Mouse (Mus musculus): Measurements from ENCODE around the gene Rap1a.

The Rap1a gene

DNA sequence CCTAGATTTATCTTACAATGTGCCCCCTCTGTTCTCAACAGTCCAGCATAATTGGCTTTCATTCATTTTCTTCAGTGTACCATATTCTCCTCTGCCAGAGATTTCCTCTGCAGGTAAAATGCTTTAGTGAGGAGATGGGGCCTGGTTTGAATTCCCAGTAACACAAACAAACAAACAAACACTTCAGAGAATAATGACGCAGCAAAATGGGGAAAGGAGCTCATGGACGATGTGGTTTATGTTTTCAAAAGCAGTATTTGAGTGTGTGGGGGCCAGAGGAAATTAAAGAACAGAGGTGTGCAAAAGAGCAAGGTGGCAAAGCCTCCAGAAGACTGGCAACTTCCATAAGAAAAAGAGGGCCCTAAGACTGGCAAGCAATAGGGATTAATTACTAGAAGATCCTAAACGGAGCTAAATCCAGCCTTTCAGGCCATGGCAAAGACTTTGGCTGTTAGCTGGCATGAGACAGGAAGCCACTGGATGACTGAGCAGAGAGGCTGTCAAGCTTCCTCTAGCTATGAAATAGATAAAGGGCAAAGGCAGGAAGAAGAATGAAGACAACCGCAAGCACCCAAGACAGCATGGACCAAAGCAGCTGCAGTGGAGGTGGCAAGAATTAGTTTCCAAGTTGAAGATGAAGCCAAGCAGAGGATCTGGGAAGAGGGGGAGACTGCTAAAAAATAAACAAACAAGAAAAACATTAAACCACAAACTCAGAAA lies 37.8 kb downstream of the Rap1a start:
- peak; percentile 39 for DNase-seq (ENCODE audit: low read depth, low spot score)

DNA sequence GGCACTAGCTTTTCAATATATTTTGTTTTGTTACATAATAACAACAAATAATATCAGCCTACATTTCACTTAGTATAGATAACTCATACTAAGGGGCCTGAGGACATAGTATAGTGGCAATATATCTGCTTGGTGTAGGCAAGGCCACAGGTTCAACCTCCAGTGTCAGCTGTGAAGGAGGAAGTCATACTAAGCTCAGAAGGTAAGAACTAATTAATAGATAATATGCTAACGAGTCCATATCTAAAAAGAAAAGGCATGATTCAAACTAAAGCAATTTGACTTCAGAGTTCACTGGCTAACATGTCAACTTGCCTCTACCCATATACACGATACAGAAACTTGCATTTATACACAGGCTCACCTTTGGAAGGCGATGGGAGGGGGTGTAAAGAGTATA lies 41.1 kb downstream of the Rap1a start:
- DNase-seq (ENCODE audit: low read depth, low spot score), result no peak

DNA sequence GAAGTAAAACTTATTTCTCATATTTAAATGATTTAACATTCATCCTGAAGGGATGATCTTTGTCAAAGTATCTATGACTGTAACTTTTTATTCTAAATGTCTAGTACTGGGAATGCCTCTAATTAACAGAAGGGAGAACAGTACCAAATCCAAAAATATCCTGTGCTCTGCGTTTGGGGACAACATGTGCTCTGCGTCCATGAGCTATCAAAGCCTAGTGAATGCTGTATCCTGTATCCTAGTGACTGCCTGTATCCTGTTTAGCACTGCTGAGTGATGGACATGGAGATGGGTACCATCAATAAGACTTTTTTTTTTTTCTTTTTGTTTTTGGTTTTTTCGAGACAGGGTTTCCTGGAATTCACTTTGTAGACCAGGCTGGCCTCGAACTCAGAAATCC lies 42.5 kb downstream of the Rap1a start:
- no peak for DNase-seq (ENCODE audit: low read depth, low spot score)

DNA sequence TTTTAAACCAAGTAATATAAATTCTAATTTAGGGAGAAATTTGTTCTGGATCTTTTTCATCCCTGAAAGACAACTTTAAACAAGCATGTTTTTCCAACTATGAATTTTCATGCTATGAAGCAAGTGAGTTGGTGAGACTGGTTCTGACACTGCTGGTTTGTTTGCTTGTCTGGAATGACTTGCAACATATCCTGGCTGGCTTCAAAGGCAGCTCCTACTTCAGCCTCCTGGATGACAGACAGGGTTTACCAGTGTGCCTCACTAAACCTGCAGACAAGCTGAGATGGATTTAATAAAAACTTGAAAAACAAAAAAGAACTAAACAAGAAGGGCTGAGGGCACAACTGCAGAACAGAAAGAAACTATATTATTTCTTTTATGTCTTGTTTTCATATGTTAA lies 43.0 kb downstream of the Rap1a start:
- no peak for DNase-seq (ENCODE audit: low read depth, low spot score)

DNA sequence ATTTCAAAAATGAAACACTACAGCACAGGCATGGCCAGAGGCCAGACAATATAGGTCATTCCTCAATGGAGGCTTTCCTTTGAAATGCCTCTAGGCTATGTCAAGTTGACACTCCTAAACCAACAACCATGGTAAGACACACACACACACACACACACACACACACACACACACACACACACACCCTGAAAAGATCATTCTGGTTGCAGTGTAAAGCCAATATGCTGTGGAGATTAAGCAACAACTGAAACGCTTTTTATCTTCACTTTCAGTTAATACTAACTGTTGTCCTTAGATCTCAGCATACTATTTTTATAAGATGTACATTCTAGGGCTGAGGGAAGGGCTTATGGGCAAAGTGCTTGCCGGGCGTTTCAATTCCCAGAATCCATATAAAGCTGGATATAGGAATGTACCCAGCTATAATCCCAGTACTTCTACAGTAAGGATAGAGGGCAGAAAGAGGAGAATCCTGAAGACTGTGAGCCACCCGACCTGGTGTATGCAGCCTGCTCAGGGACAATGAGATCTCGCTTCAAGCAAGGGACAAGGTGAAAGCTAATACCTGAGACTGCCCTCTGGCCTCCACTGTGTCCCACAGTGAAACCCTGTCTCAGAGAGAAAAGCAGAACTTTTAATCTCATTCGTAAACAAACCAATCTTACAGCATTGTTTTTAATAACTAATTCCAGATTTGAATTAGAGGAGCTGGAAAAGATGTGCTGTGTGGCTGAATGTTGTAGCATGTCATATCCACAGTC lies 43.6 kb downstream of the Rap1a start:
- no peak for DNase-seq (ENCODE audit: low read depth, low spot score)

DNA sequence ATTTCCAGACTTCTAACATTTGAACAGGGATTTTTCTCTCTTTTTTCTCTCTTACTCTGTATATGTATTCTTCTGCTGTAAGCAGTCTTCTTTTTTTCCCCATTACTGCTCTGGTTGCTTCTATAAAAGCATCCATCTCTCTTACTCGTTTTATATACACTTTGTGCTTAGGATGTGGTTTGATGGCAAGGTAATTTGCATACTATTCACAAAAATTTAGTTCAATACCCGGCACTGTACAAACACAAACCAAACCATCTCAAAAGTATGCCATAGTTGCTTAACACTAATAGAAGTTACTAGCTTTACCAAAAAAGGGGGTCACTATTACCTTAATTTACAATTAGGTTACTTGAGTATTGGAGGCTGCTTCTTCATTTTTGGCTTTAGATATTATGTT lies 44.6 kb downstream of the Rap1a start:
- no peak for DNase-seq (ENCODE audit: low read depth, low spot score)

DNA sequence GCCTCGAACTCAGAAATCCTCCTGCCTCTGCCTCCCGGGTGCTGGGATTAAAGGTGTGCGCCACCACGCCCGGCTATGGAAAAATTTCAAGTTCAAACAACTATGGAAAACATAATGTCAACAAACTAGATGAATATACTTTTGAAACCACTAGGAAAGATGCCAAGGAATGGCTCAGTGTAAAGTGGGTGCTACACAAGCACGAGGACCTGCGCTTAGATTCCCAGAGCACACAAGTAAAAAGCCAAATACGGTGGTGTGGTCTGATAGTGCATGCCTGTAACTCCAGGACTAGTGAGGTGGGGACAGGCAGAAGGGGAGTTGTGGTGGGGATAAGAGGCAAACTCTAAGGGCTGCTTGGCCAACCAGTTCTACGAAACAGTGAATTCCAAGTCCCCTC lies 46.0 kb downstream of the Rap1a start:
- DNase-seq (ENCODE audit: low read depth, low spot score), result no peak

DNA sequence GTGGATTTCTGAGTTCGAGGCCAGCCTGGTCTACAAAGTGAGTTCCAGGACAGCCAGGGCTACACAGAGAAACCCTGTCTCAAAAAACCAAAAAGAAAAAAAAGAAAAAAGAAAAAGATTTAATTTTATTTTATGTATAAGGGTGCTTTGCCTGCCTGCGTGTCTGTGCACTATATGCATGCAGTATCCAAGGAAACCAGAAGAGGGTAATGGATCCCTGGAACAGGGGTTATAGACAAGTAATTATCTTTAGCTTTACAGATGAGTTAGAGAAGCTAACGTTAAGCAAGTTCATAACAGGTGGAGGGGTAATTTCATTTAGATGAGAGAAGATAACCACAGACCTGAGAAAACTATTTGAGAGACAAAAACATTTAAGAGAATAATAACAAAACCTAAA lies 47.0 kb downstream of the Rap1a start:
- DNase-seq (ENCODE audit: low read depth, low spot score), result no peak

DNA sequence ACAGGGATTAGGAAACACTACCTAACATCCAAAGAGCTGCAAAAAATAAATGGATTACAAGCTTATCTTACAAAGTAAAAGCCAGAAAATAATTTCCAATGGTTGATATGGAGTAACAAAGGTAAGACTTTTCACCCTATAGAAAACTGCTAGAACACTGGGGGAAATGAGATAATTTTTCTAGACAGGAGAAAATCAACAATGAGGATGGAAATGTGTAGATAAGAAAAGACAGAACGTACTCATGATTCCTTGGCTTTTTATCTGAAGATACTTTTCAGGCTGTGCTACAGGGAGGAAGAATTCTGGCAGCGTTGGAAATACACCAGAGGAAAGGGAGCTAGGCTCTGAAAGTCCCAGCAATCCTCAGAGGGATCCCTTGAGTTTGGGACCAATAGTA lies 50.3 kb downstream of the Rap1a start:
- DNase-seq (ENCODE audit: low read depth, low spot score), result no peak

DNA sequence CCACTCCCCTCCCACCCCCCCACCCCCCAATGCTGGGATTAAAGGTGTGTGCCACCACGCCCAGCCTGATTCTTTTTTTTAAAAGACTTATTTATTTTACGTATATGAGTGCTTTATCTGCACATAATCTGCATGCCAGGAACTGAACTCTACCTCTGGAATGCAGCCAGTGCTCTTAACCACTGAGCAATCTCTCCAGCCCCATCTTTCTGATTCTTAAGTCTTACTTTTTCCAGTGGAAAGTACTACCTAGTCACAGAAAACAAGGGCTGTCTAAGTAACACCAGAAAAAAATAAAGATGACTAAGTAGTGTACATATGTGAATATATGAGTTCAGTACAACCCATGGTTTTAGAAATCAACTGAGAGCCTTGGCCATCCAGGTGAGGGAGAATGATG lies 54.6 kb downstream of the Rap1a start:
- DNase-seq (ENCODE audit: low read depth, low spot score), result no peak

DNA sequence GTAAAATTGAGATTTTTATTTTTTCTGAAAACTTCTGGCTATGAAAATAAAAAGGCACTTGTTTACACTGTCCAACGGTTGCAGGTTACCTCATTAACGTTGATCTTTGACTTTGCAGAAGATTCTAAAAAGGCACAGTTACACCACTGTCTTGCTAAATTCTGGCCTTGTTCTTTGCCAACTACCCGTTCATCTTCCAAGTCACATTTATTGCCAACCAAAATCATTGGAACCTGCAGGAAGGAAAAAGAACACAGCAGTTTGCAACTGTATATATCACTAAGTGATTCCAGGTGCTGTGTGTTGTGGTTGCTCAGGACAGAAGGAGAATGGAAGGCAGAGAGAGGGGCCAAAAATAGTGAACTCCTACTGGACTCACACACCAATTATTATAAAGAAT lies 63.5 kb downstream of the Rap1a start:
- DNase-seq (ENCODE audit: low read depth, low spot score), result no peak

DNA sequence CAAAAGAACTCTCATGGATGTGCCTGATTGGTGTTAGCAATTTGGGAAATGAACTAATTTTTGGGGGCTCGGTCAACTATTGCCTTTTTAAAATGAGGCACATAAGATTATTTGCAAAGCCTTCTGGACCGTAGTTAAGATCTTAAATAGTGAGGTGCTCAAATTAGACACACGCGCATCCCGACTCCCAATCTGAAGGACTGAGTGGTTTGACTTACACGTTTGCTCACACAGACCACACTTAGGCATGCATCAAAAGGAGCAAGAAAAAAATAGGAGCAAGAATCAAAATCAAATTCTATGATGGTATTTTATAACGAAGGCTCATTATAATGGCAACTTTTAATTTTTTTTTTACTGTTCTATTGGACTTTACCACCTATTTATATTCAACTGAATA lies 64.1 kb downstream of the Rap1a start:
- DNase-seq (ENCODE audit: low read depth, low spot score), result no peak

DNA sequence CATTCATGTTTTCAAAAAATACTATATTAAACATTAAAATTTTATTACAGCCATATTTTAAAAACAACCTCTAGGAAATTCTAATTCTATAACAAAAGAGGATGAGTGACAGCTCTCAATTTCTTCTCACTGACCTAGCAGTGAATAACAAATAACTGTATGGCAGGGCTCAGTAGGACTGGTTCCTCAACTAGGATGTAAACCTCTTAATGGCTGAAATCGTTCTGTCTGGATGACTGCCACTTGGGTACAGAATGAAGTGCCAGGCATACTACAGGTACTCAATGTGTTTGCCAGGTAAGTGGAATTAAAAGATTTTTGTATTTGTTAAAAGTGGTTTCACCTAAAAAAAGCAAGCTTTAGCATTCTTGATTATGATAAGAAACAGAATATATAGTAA lies 65.0 kb downstream of the Rap1a start:
- no peak for DNase-seq (ENCODE audit: low read depth, low spot score)

DNA sequence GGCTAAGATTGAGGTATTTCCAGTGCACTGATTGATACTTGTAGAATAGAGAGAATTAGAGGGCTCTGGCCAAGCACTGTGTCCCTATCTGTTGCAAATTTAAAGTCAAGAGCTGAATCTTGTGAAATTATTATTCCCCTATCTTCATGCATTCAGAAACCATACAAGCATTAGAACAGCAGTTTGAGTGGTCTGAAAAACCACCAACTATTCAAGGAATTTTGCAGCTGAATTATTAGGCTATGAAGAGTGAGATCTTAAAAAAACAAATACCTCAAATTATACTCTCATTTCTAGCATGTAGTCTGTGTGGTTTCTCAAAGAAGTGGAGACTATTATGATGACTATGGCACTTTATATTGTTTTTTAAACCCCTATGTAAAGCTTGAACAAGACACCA lies 65.9 kb downstream of the Rap1a start:
- no peak for DNase-seq (ENCODE audit: low read depth, low spot score)

DNA sequence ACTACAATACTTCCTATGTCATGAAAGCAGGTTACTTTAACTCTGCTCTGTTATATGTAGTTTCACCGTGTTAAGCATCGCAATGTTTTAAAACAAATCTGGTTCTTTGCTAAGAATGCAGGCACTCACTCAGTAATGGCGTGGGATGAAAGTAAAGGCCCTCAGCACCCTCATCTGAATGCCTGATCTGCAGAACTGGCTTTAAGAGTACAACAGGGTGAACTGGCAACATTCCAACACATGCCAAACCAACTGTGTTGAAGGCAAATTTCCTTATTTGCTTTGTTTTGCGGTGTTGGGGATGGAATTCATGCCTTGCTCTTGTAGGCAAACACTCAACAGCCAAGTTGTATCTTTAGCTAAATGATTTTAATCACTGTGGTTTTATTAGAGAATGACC lies 67.6 kb downstream of the Rap1a start:
- DNase-seq (ENCODE audit: low read depth, low spot score), result no peak

DNA sequence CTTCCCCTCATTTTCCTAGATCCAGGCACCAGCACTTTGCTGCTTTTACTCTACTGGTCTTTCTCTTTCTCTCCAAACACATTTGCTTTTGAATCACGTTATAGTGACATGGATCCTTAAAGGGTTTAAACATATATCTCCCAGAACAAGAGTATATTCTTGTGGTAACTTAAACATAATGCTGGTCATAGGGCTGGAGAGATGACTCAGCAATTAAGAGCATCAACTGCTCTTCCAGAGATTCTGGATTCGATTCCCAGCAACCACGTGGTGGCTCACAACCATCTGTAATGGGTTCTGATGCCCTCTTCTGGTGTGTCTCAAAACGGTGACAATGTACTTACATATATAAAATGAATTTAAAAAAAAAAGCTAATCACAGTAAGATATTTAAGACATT lies 68.8 kb downstream of the Rap1a start:
- DNase-seq (ENCODE audit: low read depth, low spot score), result no peak

DNA sequence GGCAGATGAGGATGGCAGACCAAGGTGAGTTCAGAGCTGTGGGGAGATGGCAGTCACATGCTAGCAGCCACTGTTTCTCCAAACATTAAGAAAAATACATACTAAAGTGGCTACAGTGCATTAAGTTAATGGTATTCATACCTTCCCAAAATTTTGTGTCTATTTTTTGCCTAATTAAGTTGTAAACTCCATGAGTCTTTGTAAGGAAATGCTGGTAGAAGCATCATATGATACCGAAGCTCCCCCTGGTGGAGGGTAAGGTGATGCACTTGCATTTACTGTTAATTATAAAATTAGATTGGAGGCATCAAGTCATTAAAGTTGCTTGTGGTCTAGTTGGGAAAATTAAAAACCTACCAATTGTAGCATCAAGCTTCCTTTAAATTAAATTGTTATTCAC lies 75.1 kb downstream of the Rap1a start:
- peak; percentile 53 for DNase-seq (ENCODE audit: low read depth, low spot score)

DNA sequence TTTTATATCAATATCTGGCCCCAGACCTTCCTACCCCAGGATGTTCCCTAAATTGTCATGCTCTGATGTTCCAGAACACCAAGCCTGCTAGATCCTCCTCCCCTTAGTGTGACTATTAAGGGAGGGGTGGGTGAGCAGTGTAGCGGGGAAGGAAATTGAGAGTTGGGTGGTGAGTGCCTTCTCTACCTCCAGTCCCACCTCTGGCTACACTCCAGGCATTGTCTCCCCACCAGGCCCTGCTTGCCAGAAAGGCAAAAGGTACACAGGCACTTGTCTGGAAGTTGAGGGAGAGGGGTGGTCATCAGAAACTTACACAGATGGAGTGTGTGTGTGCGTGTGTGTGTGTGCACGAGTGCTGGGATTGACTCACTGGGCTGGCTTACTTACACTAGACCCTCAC lies 78.6 kb downstream of the Rap1a start:
- no peak for DNase-seq (ENCODE audit: low read depth, low spot score)

DNA sequence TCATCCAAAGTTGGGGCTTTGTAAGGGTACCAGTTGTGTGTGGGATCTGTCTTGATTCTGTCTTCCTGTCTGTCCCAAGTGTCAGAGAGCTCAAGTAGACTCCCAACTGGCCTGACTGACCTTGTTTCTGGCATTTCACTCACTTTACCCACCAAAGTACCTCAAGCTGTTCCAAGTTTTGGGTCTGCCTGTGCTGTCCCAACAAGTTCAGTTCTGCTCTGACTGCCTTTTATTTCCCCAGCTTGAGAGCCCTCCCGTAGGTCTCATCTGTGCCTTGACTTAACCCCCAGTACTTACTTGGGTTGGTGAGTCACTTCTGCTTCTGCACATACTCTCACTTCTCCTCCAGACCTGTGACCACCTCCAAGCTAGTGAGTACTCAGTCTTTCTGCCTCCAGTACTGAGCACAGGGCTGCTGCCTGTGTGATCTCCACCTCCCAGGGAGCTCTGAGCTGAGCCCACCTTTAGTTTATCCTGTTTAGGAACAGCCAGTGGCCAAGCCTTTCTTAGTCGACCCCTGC lies 79.4 kb downstream of the Rap1a start:
- no peak for DNase-seq (ENCODE audit: low read depth, low spot score)

DNA sequence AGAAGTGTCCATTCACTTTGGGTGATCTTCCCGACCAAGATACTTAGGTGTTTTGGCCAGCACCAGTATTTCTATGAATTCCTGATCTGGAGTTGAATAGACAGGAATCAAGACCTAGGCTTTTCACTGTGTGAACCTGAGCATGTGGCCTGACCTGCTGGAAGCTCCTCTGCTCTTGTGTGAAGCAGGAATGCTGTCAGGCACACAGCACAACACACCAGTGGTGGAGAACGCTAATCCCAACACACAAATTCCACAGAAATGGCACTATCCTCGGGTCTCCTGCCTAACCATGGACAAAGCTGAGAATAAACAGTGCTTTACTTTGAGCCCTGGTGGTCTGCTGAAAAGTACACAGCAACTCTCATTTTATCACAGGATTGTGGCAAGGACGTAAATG lies 80.6 kb downstream of the Rap1a start:
- DNase-seq (ENCODE audit: low read depth, low spot score), result no peak

DNA sequence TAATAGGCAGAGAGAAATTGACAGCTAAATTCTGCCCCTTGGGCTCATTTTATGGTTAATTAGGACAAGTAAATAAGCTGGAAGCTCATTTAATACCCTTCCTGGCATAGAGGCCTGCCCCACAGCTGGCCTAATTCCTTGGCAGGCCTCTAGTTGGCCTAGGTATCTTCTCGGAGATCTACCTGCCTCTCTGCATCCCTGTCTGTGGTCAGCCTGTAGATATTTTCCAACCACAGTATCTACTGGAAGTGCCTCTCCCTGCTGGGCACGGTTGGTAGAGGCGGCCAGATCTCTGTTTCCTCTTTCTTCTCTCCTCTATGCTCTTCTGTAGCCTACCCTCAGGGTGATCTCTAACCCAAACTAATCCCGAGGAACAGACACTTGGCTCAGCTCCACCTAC lies 81.2 kb downstream of the Rap1a start:
- no peak for DNase-seq (ENCODE audit: low read depth, low spot score)

DNA sequence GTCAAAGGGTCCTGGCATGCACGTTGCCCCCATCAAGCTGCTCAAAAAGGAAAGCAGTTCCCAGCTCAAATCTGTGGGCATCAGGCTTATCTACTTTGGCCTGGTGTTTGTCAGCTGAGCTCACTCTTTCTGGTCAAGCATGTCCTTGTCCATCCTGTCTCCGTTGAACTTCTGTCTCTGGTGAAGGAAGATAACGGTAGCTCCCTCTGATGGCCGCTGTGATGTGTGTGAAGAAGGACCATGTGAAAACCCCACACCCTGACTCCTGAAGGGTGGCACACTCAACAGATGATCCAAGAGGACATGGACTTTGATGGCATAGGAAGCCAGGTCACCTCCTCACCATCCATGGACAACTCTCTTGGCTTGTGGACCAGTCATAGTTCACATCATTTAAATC lies 82.4 kb downstream of the Rap1a start:
- no peak for DNase-seq (ENCODE audit: low read depth, low spot score)

DNA sequence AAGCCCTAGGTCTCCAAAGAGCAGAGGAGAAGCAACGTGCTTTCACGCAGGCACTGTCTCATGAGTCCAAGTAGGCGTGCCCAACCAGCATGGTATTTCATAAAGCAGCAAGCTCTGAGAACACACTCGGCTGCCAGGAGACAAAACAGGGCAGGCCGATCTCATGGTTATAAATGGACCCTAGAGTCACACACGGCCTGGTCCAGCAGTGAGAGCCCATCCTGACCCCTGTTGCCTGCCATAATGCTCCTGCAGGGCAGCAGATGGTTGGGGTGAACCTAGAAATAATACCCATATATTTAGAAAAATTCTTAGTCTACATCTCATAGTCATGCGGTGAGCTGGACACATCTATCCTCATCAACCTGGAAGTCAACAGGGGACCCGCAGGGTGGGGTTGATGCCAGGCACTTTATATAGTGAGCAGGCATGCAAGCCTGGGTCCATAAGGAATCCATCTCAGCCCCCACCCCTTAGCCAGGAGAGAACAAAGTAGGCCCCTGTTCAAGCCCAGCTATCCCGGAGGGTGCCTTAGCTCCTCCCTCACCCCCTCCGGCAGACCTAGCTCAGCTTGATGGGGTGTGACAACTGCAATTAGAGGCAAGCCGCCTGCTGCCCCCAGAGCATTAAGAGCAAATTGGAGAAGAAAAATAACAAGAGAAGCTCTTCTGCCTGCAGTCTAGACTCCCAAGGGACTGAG lies 83.1 kb downstream of the Rap1a start:
- DNase-seq (ENCODE audit: low read depth, low spot score), result no peak
